Mouse (Mus musculus): ENCODE measurements around the gene 1810009J06Rik.
"Not testable (repeated sequence)": the region's sequence is repeated elsewhere in the genome, so short reads cannot be mapped to it uniquely, and the experiment has no call there.

1810009J06Rik gene

DNA sequence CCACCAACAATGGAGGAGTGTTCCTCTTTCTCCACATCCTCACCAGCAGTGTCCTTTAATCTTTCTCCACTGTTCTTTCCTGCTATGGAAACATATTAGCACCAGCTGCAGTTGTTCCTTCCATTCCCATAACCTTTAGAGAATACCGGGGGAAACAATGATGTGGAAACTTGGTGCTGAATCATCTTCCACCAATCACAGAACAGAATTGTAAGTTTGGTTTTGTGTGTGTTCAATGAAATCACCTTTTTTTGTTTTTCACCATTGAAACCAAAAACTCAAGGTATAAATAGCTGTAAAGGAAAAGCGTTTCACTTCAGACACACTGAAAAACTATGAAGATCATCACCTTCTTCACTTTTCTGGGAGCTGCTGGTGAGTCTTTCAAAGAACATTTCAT is at the start of gene 1810009J06Rik:
TSS of gene 1810009J06Rik (plus strand) at position 301 of the 400 bp plus-strand sequence.
- DNase-seq (ENCODE audit: low read depth): not testable (repeated sequence)

DNA sequence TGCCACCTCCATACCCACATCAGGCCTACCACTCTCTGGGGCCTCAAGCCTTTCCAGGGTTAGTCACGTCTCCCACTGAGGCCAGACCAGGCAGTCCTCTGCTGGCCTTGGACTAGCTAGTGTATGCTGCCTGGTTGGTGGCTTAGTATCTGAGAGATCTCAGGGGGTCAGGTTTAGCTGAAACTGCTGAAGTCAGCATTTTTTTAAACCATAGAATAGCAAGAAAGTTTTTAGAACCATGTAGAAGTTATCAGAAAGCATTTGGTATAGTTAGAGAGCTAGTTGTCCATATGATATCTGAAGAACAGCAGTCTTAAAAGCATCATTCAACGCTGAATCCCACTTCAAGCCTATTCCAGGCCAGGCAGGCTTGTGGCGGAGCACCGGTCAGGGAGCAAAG is 44.6 kb upstream of the 1810009J06Rik start:
- no peak for DNase-seq (ENCODE audit: low read depth)

DNA sequence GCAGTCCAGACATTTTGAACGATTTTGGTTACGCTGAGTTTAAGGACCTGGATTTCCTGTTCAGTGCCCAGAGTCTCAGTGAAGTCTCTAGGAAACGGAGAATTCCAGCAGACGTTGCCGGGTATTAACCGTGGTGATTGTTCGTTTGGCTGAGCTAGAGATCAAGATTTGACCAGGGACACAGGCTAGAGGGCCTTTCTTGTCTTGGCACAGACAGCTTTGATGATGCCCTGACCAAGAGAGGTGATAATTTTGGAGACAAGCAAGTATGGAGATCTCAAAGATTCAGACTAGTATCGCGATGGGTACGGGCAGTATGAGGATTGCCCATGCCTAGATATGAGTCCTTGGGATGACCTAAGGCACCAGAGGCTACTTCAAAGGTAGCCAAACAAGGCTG is 24.1 kb upstream of the 1810009J06Rik start, which contains the start of gene 1700074P13Rik:
TSS of gene 1700074P13Rik (minus strand) at position 101 of the 400 bp plus-strand sequence.
- DNase-seq (ENCODE audit: low read depth): no peak

DNA sequence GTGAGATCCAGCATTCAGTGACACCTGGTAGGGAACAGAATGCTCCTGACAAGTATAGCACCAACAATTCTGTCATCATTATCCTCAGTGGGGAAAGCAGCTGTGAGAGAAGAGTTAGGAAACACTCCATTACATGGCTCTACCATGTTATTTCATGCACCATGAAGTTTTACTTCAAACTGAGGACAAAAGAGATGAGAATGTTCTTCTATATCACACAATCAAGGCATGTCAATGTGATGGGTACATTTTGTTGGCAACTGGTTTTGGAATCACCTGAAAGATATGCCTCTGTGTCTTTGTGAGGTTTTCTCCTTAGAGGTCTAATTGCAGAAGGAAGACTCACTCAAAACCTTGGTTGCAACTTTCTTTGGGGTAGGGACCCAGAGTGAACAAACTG is 12.8 kb upstream of the 1810009J06Rik start, which contains the start of gene Gm4744:
TSS of gene Gm4744 (minus strand) at position 101 of the 400 bp plus-strand sequence.
- no peak for DNase-seq (ENCODE audit: low read depth)

DNA sequence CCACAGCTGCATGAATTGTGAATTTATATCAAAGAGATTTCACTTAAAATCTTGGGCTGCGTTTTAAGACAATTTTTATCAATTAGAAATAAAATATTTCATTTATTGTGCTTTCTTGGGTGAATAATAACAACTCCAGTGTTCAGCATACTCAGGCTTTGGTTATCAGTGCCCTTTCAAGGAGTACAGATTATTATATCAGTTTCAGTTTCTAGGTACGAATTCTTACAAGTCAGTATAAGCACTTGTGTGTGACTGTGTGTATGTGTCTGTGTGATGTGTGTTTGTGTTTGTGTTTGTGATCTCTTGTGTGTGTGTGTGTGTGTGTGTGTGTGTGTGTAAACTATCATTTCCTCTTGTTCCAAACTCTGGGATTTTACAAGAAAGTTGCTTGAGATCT is 10.8 kb upstream of the 1810009J06Rik start:
- DNase-seq (ENCODE audit: low read depth): no peak

DNA sequence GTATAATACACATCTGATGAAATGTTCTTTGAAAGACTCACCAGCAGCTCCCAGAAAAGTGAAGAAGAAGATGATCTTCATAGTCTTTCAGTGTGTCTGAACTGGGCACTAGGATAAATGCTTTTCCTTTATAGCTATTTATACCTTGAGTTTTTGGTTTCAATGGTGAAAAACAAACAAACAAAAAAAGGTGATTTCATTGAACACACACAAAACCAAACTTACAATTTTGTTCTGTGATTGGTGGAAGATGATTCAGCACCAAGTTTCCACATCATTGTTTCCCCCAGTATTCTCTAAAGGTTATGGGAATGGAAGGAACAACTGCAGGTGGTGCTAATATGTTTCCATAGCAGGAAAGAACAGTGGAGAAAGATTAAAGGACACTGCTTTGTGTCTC is 34.8 kb downstream of the 1810009J06Rik start, which contains the start of gene Gm2663:
TSS of gene Gm2663 (minus strand) at position 101 of the 400 bp plus-strand sequence.
- DNase-seq (ENCODE audit: low read depth): not testable (repeated sequence)

DNA sequence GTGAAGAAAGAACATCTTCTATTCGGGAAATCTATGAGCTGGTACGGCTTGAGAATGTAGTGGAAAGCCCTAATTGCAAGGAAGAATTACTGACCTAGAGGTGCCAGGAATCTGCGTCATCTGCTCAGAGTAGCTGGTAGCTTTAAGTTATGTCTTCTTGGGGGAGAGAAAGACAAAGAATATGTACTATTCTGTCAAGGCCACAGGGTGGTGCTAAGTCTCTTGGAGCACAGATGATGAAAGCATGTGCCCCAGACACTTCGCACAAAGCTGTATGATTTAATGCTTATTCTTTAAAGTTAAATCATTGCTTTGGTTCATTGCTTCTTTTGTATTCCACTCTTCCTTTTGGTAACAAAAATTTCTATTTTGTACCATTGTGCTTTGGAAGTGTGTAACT is 50.5 kb downstream of the 1810009J06Rik start:
- DNase-seq (ENCODE audit: low read depth): no peak
